Mouse (Mus musculus) neural tube, embryonic 15.5 days (tissue): ENCODE data around the gene Tbx5. TPM values are rescaled to one million over a fixed set of nuclear protein-coding genes. Genes with fewer than 3 reads are reported as not detected.

Experiments used
- ATAC-seq: fragments of 200-750 bp; cut with Nextera tagmentation; 2 replicates; pipeline ENCODE4 v1.8.0; 2017; ENCODE audit warnings: mild to moderate bottlenecking, moderate TSS enrichment, moderate library complexity; ENCODE audit not compliant: low FRiP score
- H3K27ac ChIP-seq: fragments of 300-500 bp; sonication (generic); replicated peaks from 2 replicates; pipeline ENCODE4 v1.5.1; 2015; ENCODE audit warnings: mild to moderate bottlenecking, inconsistent platforms
- H3K27me3 ChIP-seq: fragments of 300-500 bp; sonication (generic); replicated peaks from 2 replicates; pipeline ENCODE4 v1.6.1; 2015; ENCODE audit warnings: inconsistent platforms
- H3K36me3 ChIP-seq: fragments of 300-500 bp; sonication (generic); 2 replicates; pipeline ENCODE4 v1.6.1; 2015; ENCODE audit warnings: inconsistent platforms
- H3K4me1 ChIP-seq: fragments of 300-500 bp; sonication (generic); 2 replicates; pipeline ENCODE4 v1.6.1; 2015; ENCODE audit warnings: inconsistent platforms
- H3K4me2 ChIP-seq: fragments of 300-500 bp; sonication (generic); 2 replicates; pipeline ENCODE4 v1.6.1; 2015; ENCODE audit warnings: inconsistent platforms, mild to moderate bottlenecking, moderate library complexity
- H3K4me3 ChIP-seq: fragments of 300-500 bp; sonication (generic); replicated peaks from 2 replicates; pipeline ENCODE4 v1.5.1; 2015; ENCODE audit warnings: mild to moderate bottlenecking, inconsistent platforms
- H3K9ac ChIP-seq: fragments of 300-500 bp; sonication (generic); replicated peaks from 2 replicates; pipeline ENCODE4 v1.6.1; 2015; ENCODE audit warnings: mild to moderate bottlenecking, inconsistent platforms
- H3K9me3 ChIP-seq: fragments of 300-500 bp; sonication (generic); replicated peaks from 2 replicates; pipeline ENCODE4 v1.6.1; 2016; ENCODE audit warnings: inconsistent platforms
- WGBS: fragments of 180-500 bp; shearing (Covaris S2); methylation state at CpG from one replicate; pipeline ENCODE4 v1.1.7; 2015; ENCODE audit warnings: mixed read lengths; 5-methylcytosine and 5-hydroxymethylcytosine counted together
- polyA plus RNA-seq: library from polyadenylated mRNA; unstranded; fragments of >200 nt; fragmentation: Nextera tagmentation; extraction: Ambion mirVana; gene quantifications from 2 replicates; pipeline ENCODE4 v1.2.1, GENCODE M21; 2015

Tbx5 gene
- polyA plus RNA-seq, 1 experiment from 2014 or later: 0.10 TPM

DNA sequence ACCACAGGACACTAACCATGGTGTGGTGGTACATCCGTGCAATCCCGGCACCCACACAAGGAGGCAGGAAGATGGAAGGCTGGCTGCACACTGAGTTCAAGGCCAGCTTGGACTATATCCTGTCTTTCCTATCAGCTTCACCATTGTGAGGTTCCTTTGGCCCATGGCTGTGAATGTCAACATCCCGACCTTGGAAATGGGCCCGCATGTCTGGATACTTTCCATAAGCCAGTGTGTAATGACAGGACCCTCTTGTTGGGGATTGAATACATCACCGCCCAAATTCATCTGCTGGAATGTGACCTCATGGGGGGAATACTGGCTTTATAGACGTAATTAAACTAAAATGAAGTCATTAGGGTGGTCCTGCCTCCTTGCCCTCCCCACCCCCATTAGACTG is 12.0 kb upstream of the Tbx5 start:
- no peak overlapping the region for H3K27ac ChIP-seq
- no peak overlapping the region for H3K4me3 ChIP-seq
- 78% methylated on average over 6 of the region's 6 CpGs for WGBS
- no peak for ATAC-seq
- H3K9ac ChIP-seq: no peak overlapping the region
- no peaks in the 10 kb centered on the region for H3K9me3 ChIP-seq
- no peak overlapping the region for H3K4me2 ChIP-seq
- H3K4me1 ChIP-seq: 0 out of 2 replicates have a peak, but pooled peaks cover 2% of the 10 kb centered on the region
- peaks cover 79% of the 10 kb centered on the region for H3K27me3 ChIP-seq
- H3K36me3 ChIP-seq: no peaks in the 10 kb centered on the region

DNA sequence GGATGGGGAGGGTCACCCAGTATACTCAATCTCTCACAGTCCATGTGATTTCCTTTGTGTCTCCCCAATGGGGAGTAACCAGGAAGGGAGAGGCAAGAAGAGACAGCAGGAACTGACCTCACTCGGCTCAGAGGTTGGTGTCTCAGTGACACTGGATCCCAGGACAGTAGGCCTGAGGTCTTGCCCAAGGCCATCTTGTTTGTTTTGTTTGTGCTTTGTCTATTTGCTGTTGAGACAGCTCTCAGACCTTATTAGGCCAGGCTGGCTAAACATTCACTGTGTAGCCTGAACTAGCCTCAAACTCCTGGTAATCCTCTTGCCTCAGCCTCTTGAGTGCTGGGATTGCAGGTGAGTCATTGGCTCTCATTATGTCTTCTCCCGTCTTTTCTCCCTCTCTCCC is 11.0 kb upstream of the Tbx5 start:
- ATAC-seq: no peak
- Histone ChIP-seq H3K27me3 (peaks cover 81% of the 10 kb centered on the region), H3K27ac (no peak overlapping the region), H3K9me3 (no peaks in the 10 kb centered on the region), H3K4me1 (0 out of 2 replicates have a peak, but pooled peaks cover 2% of the 10 kb centered on the region), H3K36me3 (no peaks in the 10 kb centered on the region), H3K9ac (no peak overlapping the region), H3K4me2 (no peak overlapping the region), H3K4me3 (no peak overlapping the region)
- WGBS: 62% methylated on average over 2 of the region's 2 CpGs

DNA sequence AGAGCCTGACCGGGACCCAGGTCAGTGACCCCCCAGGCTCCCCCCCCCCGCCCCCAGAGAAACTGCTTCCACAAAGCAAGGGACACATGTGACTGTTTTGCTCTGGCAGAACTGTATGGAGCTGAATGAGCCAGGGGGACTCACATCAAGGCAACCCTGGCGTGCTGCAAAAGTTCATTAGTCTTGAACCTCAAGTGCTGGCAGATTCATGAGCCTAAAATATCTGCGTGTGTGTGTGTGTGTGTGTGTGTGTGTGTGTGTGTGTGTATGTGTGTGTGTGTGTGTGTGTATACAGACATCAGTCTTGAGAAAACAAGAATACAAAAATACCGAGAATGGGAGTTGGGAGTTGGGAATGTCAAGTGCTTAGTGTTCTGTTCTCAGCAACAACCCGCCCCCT is 5.1 kb upstream of the Tbx5 start:
- Histone ChIP-seq H3K27ac (no peak overlapping the region), H3K4me3 (no peak overlapping the region), H3K9ac (no peak overlapping the region), H3K36me3 (no peaks in the 10 kb centered on the region), H3K4me2 (no peak overlapping the region), H3K27me3 (peaks cover 93% of the 10 kb centered on the region), H3K4me1 (0 out of 2 replicates have a peak, but pooled peaks cover 2% of the 10 kb centered on the region), H3K9me3 (no peaks in the 10 kb centered on the region)
- 75% methylated on average over 6 of the region's 6 CpGs for WGBS
- ATAC-seq: no peak

DNA sequence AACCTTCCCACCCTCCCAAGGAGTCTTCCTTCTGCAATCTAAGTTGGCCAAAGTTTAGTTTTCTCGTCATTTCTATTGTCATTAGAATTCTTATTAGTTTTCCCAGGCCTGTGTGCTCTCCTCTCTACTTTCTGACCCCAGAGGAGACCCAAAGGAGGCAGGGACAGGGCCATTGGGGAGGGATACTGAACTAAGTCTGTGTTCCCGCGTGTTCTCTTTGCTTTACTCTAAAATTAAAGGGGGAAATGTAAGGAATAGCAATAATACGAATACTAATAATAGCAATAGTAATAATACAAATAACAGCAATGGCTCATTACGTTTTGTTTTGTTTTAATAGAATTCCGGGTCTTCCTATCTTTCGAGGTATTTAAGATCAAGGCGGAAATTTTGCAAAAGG is 1.9 kb upstream of the Tbx5 start:
- no peak overlapping the region for H3K27ac ChIP-seq
- no peak overlapping the region for H3K9ac ChIP-seq
- 5% methylated on average over 8 of the region's 8 CpGs for WGBS
- H3K4me2 ChIP-seq: no peak overlapping the region
- H3K27me3 ChIP-seq: peaks cover 94% of the 10 kb centered on the region
- no peak overlapping the region for H3K4me3 ChIP-seq
- no peaks in the 10 kb centered on the region for H3K9me3 ChIP-seq
- H3K36me3 ChIP-seq: no peaks in the 10 kb centered on the region
- ATAC-seq: no peak
- H3K4me1 ChIP-seq: 0 out of 2 replicates have a peak, but pooled peaks cover 2% of the 10 kb centered on the region

DNA sequence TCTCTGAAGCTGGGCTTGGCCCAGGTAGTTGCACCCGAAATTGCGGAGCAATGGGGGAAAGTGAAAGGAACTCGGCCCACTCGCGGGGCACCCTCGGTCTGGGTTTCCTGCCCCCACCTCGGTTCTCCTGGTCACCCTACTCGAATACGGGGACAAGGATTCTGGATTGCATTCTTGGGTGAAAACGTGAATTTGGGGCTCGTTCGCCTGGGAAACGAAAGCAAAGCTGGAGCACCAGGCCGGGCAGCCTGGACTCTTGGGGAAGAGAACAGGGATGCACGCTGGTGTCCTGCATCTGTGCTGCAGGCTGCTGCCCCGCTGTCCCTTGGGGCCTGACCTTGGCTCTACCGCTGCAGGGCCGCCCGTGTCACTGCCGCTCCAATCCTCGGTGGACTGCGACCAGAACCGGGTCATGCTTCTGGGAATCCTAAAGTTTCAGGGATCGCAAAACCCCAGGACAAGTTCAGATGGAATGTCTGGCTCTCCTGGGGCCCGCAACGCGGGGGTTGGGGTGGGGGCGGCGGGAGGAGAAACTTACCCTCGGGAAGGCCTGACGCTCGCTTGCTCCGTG is 1.2 kb upstream of the Tbx5 start:
- Histone ChIP-seq H3K36me3 (no peaks in the 10 kb centered on the region), H3K4me3 (no peak overlapping the region), H3K4me1 (0 out of 2 replicates have a peak, but pooled peaks cover 2% of the 10 kb centered on the region), H3K9ac (no peak overlapping the region), H3K9me3 (no peaks in the 10 kb centered on the region), H3K27ac (no peak overlapping the region), H3K27me3 (peaks cover 94% of the 10 kb centered on the region), H3K4me2 (peak overlapping the region; percentile 25; the same call in 1 of the 2 replicates)
- no peak for ATAC-seq
- 1% methylated on average over 33 of the region's 33 CpGs for WGBS

DNA sequence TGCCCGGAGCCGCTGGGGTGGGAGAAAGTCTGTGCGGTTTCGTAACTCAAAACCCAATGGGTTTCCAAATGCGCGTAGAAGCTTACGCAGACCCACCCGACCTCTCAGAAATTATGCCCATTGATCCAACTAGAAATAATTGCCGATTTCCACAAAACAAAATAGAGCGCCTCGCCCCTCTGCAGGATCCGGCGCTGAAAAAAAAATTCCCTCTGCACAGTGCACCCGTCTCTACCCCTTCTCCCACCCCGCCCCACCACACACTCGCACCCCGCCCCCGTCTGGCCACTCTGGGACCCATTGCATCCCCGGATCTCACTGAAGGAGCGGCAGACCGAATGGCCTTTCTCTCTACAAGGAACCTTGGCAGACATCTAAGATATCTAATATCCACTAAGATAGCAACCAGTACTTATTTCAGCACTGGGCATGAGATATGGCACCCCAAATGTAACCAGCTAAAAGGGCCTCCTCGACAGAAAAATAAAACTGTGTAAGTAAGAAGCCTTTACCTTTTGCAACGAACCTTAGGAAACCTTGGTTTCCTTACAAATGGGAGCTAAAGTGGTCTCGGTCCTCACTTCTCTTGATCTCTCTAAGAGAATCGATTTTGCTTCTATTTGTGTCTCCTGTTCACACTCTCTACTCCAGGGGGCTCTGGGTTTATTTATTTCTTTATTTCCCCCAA is 533 bp upstream of the Tbx5 start:
- Histone ChIP-seq H3K4me3 (no peak overlapping the region), H3K27me3 (peaks cover 94% of the 10 kb centered on the region), H3K4me2 (no peak overlapping the region), H3K9me3 (no peaks in the 10 kb centered on the region), H3K27ac (no peak overlapping the region), H3K4me1 (0 out of 2 replicates have a peak, but pooled peaks cover 2% of the 10 kb centered on the region), H3K9ac (no peak overlapping the region), H3K36me3 (no peaks in the 10 kb centered on the region)
- ATAC-seq: no peak
- WGBS: under 1% methylated on average over 25 of the region's 25 CpGs

DNA sequence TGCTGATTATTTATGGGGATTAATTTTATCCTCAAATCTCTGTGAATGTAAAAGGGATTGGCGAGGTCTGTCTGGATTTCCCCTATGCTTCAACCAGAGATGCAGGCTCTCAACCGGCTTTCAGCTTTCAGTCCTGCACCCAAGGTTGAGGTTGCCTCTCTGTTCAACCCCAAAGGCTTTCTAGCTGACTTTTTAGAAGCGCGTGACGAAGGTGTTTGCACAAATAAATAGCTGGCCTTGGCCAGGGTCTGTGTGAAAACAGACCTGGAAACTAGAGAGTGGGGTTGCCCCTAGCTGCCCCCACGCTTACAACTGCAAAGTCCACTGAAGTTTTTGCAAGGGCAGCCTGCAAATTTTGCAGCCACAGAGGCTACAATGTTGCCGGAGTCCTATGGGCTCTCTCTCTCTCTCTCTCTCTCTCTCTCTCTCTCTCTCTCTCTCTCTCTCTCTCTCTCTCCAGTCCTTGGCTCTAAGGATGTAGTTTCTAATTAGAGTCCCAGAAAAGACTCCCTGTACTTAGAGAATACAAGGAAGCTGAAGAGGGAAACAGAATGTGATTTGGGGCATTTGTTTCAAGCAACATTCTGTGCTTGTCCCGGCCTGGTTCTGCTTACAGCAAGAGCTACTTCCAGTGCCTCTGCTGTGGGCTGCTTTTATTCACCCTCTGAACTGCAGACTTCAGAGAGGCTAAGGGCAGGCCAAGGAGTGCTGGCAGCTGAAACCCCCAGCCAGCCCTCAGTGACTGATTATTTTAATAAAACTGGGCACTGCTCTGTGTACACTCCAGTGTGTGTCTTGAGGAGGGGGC is 959 bp downstream of the Tbx5 start:
- no peak for ATAC-seq
- Histone ChIP-seq H3K4me2 (no peak overlapping the region), H3K27ac (no peak overlapping the region), H3K36me3 (no peaks in the 10 kb centered on the region), H3K9ac (no peak overlapping the region), H3K4me1 (0 out of 2 replicates have a peak, but pooled peaks cover 2% of the 10 kb centered on the region), H3K27me3 (peaks cover 93% of the 10 kb centered on the region), H3K9me3 (no peaks in the 10 kb centered on the region), H3K4me3 (no peak overlapping the region)
- 3% methylated on average over 8 of the region's 8 CpGs for WGBS

DNA sequence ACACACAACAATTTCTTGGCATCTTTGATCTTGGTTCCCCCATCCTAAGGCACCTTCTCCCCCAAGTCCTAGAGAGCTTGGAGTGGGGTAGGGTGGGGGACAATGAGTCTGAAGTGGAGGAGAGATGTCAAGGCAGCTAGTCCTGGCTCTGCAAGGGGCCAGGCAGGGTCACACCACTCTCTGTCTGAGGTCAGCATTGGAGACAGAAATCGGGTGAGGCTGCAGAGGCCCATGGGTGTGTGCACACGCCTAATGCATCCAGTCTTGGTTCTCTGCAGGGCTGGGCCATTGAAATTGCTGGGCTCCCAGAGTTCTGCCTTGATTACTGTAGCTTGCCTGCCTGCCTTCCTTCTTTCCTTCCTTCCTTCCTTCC is 1.5 kb downstream of the Tbx5 start:
- no peak for ATAC-seq
- Histone ChIP-seq H3K27ac (no peak overlapping the region), H3K4me3 (no peak overlapping the region), H3K4me2 (no peak overlapping the region), H3K4me1 (0 out of 2 replicates have a peak, but pooled peaks cover 2% of the 10 kb centered on the region), H3K9me3 (no peaks in the 10 kb centered on the region), H3K27me3 (peaks cover 93% of the 10 kb centered on the region), H3K9ac (no peak overlapping the region), H3K36me3 (no peaks in the 10 kb centered on the region)
- WGBS: 3% methylated on average over 2 of the region's 2 CpGs

DNA sequence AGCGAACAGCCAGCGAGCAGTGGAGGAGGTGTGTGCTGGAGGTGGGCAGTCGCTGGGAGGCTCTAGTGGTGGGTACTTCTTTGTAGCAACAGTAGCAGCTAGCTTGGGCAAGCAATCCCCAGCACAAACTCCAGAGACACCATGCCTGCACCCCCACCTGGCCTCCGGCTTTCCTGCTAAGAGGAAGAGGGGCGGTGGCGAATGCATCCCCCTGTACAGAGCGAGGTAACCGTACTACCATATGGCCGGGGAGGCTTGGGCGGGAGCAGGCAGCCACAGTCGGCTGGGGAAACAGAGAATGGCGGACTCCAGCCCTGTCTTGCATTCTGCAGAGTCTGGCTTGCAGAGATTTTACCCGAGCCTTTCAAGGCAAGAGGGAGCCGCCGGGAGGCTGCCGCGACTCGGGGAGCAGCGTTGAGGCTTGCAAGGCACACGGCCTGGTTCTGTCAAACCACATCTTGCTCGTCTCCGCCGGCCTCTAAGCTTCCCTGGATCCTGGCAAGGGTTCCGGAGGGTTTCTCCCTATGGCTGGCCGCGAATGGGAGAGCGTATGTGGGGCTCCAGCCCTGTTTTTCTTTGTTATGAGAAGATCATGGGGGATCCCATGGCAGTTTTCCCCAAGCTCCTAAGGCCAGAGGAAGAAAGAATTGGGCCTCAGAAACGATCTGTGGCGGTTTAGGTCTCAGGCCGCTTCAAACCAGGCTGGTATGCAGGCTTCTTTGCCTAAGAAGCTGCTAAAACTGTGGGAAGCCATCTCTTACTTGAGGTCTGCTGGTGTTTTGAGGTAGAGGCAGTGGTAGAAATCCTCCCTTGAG is 2.8 kb downstream of the Tbx5 start:
- Histone ChIP-seq H3K27ac (no peak overlapping the region), H3K4me3 (no peak overlapping the region), H3K27me3 (peaks cover 94% of the 10 kb centered on the region), H3K9ac (no peak overlapping the region), H3K9me3 (no peaks in the 10 kb centered on the region), H3K36me3 (no peaks in the 10 kb centered on the region), H3K4me2 (no peak overlapping the region), H3K4me1 (0 out of 2 replicates have a peak, but pooled peaks cover 2% of the 10 kb centered on the region)
- no peak for ATAC-seq
- WGBS: 1% methylated on average over 30 of the region's 30 CpGs

DNA sequence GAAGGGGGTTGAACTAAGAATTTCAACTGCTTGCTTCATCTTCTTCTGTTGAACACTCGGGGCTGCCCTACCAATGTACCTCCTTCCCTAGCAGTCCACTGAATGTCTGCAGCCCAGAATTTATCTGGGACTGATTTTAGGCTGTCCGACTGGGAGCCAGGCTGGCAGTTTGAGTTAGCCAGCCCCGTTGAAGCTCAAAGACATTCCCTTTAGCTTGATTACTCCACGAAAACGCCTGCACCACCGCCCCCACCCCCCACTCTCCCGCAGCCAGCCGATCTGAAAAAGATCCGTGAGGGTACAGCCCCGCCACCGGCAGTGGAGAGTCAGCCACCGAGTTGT is 3.4 kb downstream of the Tbx5 start:
- no peak overlapping the region for H3K4me2 ChIP-seq
- H3K27ac ChIP-seq: no peak overlapping the region
- H3K36me3 ChIP-seq: no peaks in the 10 kb centered on the region
- no peak for ATAC-seq
- no peaks in the 10 kb centered on the region for H3K9me3 ChIP-seq
- no peak overlapping the region for H3K4me3 ChIP-seq
- no peak overlapping the region for H3K9ac ChIP-seq
- H3K4me1 ChIP-seq: 0 out of 2 replicates have a peak, but pooled peaks cover 2% of the 10 kb centered on the region
- H3K27me3 ChIP-seq: peaks cover 95% of the 10 kb centered on the region
- WGBS: under 1% methylated on average over 12 of the region's 12 CpGs

DNA sequence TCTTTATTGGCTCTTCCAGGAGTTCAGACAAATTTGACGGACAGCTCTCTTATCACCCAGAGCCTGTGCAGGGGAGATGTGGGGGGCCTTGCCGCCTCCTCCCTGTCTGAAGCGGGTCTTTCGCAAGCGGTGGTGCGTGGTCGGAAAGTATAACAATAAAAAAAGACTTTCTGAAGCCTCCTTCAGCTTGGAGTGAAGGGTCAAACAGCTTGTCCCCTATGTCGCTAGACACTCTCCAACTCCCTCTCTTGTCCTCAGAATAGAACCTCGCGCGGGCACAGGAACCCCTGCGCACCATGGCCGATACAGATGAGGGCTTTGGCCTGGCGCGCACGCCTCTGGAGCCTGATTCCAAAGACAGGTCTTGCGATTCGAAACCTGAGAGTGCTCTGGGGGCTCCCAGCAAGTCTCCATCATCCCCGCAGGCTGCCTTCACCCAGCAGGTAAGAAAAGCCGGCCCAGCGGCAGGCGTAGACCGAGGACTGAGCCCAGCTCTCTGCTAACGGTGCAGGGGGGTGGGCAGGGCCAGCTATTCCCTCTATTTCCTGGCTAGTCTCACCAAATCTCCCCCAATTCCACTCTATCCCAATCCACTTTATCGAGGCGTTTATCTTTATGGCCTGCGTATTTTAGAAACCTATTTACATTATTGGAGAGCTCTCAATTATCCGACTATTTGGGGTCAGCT is 4.3 kb downstream of the Tbx5 start:
- no peak overlapping the region for H3K27ac ChIP-seq
- H3K9ac ChIP-seq: no peak overlapping the region
- H3K4me1 ChIP-seq: 0 out of 2 replicates have a peak, but pooled peaks cover 2% of the 10 kb centered on the region
- under 1% methylated on average over 28 of the region's 28 CpGs for WGBS
- H3K4me2 ChIP-seq: no peak overlapping the region
- H3K9me3 ChIP-seq: no peaks in the 10 kb centered on the region
- ATAC-seq: no peak
- H3K36me3 ChIP-seq: no peaks in the 10 kb centered on the region
- peaks cover 95% of the 10 kb centered on the region for H3K27me3 ChIP-seq
- no peak overlapping the region for H3K4me3 ChIP-seq
